Mouse (Mus musculus): ENCODE results near the gene Lman1l. TPM values are rescaled to one million over a fixed set of nuclear protein-coding genes. Genes with fewer than 3 reads are reported as not detected.

Lman1l gene
- polyA plus RNA-seq, 1 experiment, result not detected

- peak overlapping the region; percentile 97 for H3K9ac ChIP-seq (ENCODE audit: low read depth, poor library complexity, severe bottlenecking)
- no peaks in the 10 kb centered on the region for H3K27me3 ChIP-seq (ENCODE audit: control insufficient read depth, insufficient read depth, low read length, poor library complexity, severe bottlenecking)
- H3K9me3 ChIP-seq (replicated peaks; ENCODE audit: control insufficient read depth, insufficient read depth, low read length, poor library complexity, severe bottlenecking), result no peaks in the 10 kb centered on the region
- H3K36me3 ChIP-seq (ENCODE audit: control insufficient read depth, insufficient read depth, low read length, poor library complexity, severe bottlenecking), result no peaks in the 10 kb centered on the region
- peak overlapping the region; percentile 89 for H3K4me3 ChIP-seq (ENCODE audit: low read depth, low read length)
- H3K27ac ChIP-seq (ENCODE audit: insufficient read depth, low read length), result no peak overlapping the region
- H3K4me1 ChIP-seq (ENCODE audit: control insufficient read depth, insufficient read depth, low read length), result peaks cover 10% of the 10 kb centered on the region
- no peak for TF ChIP-seq CTCF (IDR thresholded peaks at IDR 0.05; ENCODE audit: low read depth, low read length)
- TF ChIP-seq EP300 (IDR thresholded peaks at IDR 0.05; ENCODE audit: insufficient read depth, low read depth, low read length), result no peak
- TF ChIP-seq POLR2A (IDR thresholded peaks at IDR 0.05; ENCODE audit: insufficient read depth, low read length), result no peak
Observed at GRCm38 (mm10) chr9:57644442-57644943, 23.9 kb upstream of the Lman1l start.

- H3K36me3 ChIP-seq (ENCODE audit: control insufficient read depth, insufficient read depth, low read length, poor library complexity, severe bottlenecking), result no peaks in the 10 kb centered on the region
- TF ChIP-seq EP300 (IDR thresholded peaks at IDR 0.05; ENCODE audit: insufficient read depth, low read depth, low read length) (no peak), POLR2A (IDR thresholded peaks at IDR 0.05; ENCODE audit: insufficient read depth, low read length) (no peak), CTCF (IDR thresholded peaks at IDR 0.05; ENCODE audit: low read depth, low read length) (no peak)
- H3K4me1 ChIP-seq (ENCODE audit: control insufficient read depth, insufficient read depth, low read length), result peaks cover 10% of the 10 kb centered on the region
- H3K9ac ChIP-seq (ENCODE audit: low read depth, poor library complexity, severe bottlenecking), result no peak overlapping the region
- no peaks in the 10 kb centered on the region for H3K27me3 ChIP-seq (ENCODE audit: control insufficient read depth, insufficient read depth, low read length, poor library complexity, severe bottlenecking)
- H3K4me3 ChIP-seq (ENCODE audit: low read depth, low read length), result no peak overlapping the region
- no peak overlapping the region for H3K27ac ChIP-seq (ENCODE audit: insufficient read depth, low read length)
- no peaks in the 10 kb centered on the region for H3K9me3 ChIP-seq (replicated peaks; ENCODE audit: control insufficient read depth, insufficient read depth, low read length, poor library complexity, severe bottlenecking)
Observed at GRCm38 (mm10) chr9:57643856-57644180, 23.2 kb upstream of the Lman1l start.

GRCm38 (mm10) chr9:57643169-57643855 is 22.7 kb upstream of the Lman1l start:
- Histone ChIP-seq H3K9me3 (replicated peaks; ENCODE audit: control insufficient read depth, insufficient read depth, low read length, poor library complexity, severe bottlenecking) (no peaks in the 10 kb centered on the region), H3K36me3 (ENCODE audit: control insufficient read depth, insufficient read depth, low read length, poor library complexity, severe bottlenecking) (no peaks in the 10 kb centered on the region), H3K27me3 (ENCODE audit: control insufficient read depth, insufficient read depth, low read length, poor library complexity, severe bottlenecking) (no peaks in the 10 kb centered on the region), H3K4me1 (ENCODE audit: control insufficient read depth, insufficient read depth, low read length) (peaks cover 10% of the 10 kb centered on the region), H3K4me3 (ENCODE audit: low read depth, low read length) (no peak overlapping the region), H3K9ac (ENCODE audit: low read depth, poor library complexity, severe bottlenecking) (no peak overlapping the region), H3K27ac (ENCODE audit: insufficient read depth, low read length) (no peak overlapping the region)
- TF ChIP-seq POLR2A (IDR thresholded peaks at IDR 0.05; ENCODE audit: insufficient read depth, low read length) (no peak), CTCF (IDR thresholded peaks at IDR 0.05; ENCODE audit: low read depth, low read length) (no peak), EP300 (IDR thresholded peaks at IDR 0.05; ENCODE audit: insufficient read depth, low read depth, low read length) (no peak)

GRCm38 (mm10) chr9:57641775-57642550 is 21.4 kb upstream of the Lman1l start:
- TF ChIP-seq POLR2A (IDR thresholded peaks at IDR 0.05; ENCODE audit: insufficient read depth, low read length) (no peak), CTCF (IDR thresholded peaks at IDR 0.05; ENCODE audit: low read depth, low read length) (no peak), EP300 (IDR thresholded peaks at IDR 0.05; ENCODE audit: insufficient read depth, low read depth, low read length) (no peak)
- H3K4me1 ChIP-seq (ENCODE audit: control insufficient read depth, insufficient read depth, low read length), result peaks cover 10% of the 10 kb centered on the region
- no peak overlapping the region for H3K9ac ChIP-seq (ENCODE audit: low read depth, poor library complexity, severe bottlenecking)
- H3K4me3 ChIP-seq (ENCODE audit: low read depth, low read length), result no peak overlapping the region
- H3K9me3 ChIP-seq (replicated peaks; ENCODE audit: control insufficient read depth, insufficient read depth, low read length, poor library complexity, severe bottlenecking), result no peaks in the 10 kb centered on the region
- H3K36me3 ChIP-seq (ENCODE audit: control insufficient read depth, insufficient read depth, low read length, poor library complexity, severe bottlenecking), result no peaks in the 10 kb centered on the region
- no peaks in the 10 kb centered on the region for H3K27me3 ChIP-seq (ENCODE audit: control insufficient read depth, insufficient read depth, low read length, poor library complexity, severe bottlenecking)
- H3K27ac ChIP-seq (ENCODE audit: insufficient read depth, low read length), result no peak overlapping the region

GRCm38 (mm10) chr9:57641022-57641421 is 20.4 kb upstream of the Lman1l start:
- Histone ChIP-seq H3K4me1 (ENCODE audit: control insufficient read depth, insufficient read depth, low read length) (peaks cover 10% of the 10 kb centered on the region), H3K27me3 (ENCODE audit: control insufficient read depth, insufficient read depth, low read length, poor library complexity, severe bottlenecking) (no peaks in the 10 kb centered on the region), H3K9ac (ENCODE audit: low read depth, poor library complexity, severe bottlenecking) (no peak overlapping the region), H3K9me3 (replicated peaks; ENCODE audit: control insufficient read depth, insufficient read depth, low read length, poor library complexity, severe bottlenecking) (no peaks in the 10 kb centered on the region), H3K27ac (ENCODE audit: insufficient read depth, low read length) (no peak overlapping the region), H3K36me3 (ENCODE audit: control insufficient read depth, insufficient read depth, low read length, poor library complexity, severe bottlenecking) (no peaks in the 10 kb centered on the region), H3K4me3 (ENCODE audit: low read depth, low read length) (no peak overlapping the region)
- no peak for TF ChIP-seq EP300 (IDR thresholded peaks at IDR 0.05; ENCODE audit: insufficient read depth, low read depth, low read length)
- TF ChIP-seq CTCF (IDR thresholded peaks at IDR 0.05; ENCODE audit: low read depth, low read length), result no peak
- TF ChIP-seq POLR2A (IDR thresholded peaks at IDR 0.05; ENCODE audit: insufficient read depth, low read length), result no peak

- no peaks in the 10 kb centered on the region for H3K27me3 ChIP-seq (ENCODE audit: control insufficient read depth, insufficient read depth, low read length, poor library complexity, severe bottlenecking)
- no peak overlapping the region for H3K27ac ChIP-seq (ENCODE audit: insufficient read depth, low read length)
- peaks cover 10% of the 10 kb centered on the region for H3K4me1 ChIP-seq (ENCODE audit: control insufficient read depth, insufficient read depth, low read length)
- H3K9me3 ChIP-seq (replicated peaks; ENCODE audit: control insufficient read depth, insufficient read depth, low read length, poor library complexity, severe bottlenecking), result no peaks in the 10 kb centered on the region
- TF ChIP-seq EP300 (IDR thresholded peaks at IDR 0.05; ENCODE audit: insufficient read depth, low read depth, low read length) (no peak), POLR2A (IDR thresholded peaks at IDR 0.05; ENCODE audit: insufficient read depth, low read length) (no peak), CTCF (IDR thresholded peaks at IDR 0.05; ENCODE audit: low read depth, low read length) (no peak)
- no peak overlapping the region for H3K9ac ChIP-seq (ENCODE audit: low read depth, poor library complexity, severe bottlenecking)
- H3K36me3 ChIP-seq (ENCODE audit: control insufficient read depth, insufficient read depth, low read length, poor library complexity, severe bottlenecking), result no peaks in the 10 kb centered on the region
- peak overlapping the region; percentile 15; the same call in 1 of the 2 replicates for H3K4me3 ChIP-seq (ENCODE audit: low read depth, low read length)
Observed at GRCm38 (mm10) chr9:57640384-57640783, 19.8 kb upstream of the Lman1l start.
